Mouse (Mus musculus) layer of hippocampus, adult 8-10 months (tissue): ENCODE measurements at regions not wholly inside any gene's neighbourhood (a gene's known extent, or its start where the extent isn't known, plus 50 kb on each side); places are given as distances from the start of the nearest gene placed in this dataset.
"Not testable (repeated sequence)": the region's sequence is repeated elsewhere in the genome, so short reads cannot be mapped to it uniquely, and the experiment has no call there.

Source experiments
- DNase-seq, 2 experiments: peaks; one replicate each; pipeline ENCODE4 v3.0.0; 2022; ENCODE audit warnings: low spot score in 2 of 2

GRCm38 (mm10) chr6:37747793-37748192 lies 122.8 kb upstream of the Trim24 start:
- DNase-seq: not testable (repeated sequence)

- no peak for DNase-seq
Measured at GRCm38 (mm10) chr6:37748296-37748980, 122.2 kb upstream of the Trim24 start.

- DNase-seq: no peak
Measured at GRCm38 (mm10) chr6:37749016-37749415, 121.6 kb upstream of the Trim24 start.

GRCm38 (mm10) chr6:37750271-37750670 lies 120.3 kb upstream of the Trim24 start:
- DNase-seq: no peak

DNA sequence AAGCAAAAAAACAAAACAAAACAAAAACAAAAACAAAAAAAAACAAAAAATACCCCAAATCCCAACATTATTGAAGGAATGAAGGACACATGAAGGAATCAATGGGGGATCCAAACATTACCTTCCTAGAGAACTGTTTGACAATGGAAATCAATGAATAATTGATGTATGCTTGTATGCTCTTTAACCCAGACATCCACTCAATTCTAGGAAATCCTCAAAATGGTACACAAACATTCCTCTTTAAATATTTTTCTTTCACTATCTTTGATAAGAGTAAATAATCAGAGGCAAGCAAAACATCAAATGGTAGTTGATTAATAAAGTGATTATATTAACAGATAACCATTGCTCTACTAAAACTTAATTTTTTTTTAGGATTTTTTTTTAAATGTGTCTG lies 118.9 kb upstream of the Trim24 start:
- DNase-seq: no peak

DNA sequence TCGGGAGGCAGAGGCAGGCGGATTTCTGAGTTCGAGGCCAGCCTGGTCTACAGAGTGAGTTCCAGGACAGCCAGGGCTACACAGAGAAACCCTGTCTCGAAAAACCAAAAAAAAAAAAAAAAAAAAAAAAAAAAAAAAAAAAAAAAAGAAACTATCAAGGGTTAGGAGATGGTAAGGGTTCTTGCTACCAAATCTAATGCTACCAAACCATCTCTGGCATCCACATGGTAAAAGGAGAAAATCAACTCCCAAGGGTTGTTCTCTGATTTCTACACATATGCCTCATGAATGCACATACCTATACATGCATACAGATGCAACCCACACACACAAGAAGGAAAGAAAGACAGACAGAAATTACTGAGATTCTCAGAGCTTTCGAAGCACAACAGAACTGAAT lies 109.6 kb upstream of the Trim24 start:
- DNase-seq: not testable (repeated sequence)

DNA sequence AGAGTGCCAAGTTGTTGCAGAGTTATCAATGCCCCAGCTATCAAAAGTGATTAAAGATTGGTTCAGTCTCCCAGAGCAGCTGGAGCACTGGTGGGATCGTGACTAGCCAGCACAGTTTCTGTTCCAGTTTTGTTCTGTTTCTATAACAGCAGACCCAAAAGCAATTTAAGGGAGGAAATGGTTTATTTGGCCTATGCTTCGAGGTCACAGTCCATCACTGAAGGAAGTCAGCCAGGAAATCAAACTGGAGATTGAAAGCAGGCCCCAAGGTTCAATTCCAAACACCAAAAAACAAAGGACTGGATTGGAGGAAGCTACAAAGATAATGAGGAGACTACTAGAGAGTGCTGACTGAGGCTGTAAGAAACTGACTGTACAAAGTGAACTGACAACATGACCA lies 107.6 kb upstream of the Trim24 start:
- DNase-seq: no peak

GRCm38 (mm10) chr6:37767690-37768089 lies 102.9 kb upstream of the Trim24 start:
- DNase-seq: no peak

GRCm38 (mm10) chr6:37773294-37773693 lies 97.3 kb upstream of the Trim24 start:
- DNase-seq: no peak

- DNase-seq: no peak
Measured at GRCm38 (mm10) chr6:37775151-37775550, 95.5 kb upstream of the Trim24 start.

DNA sequence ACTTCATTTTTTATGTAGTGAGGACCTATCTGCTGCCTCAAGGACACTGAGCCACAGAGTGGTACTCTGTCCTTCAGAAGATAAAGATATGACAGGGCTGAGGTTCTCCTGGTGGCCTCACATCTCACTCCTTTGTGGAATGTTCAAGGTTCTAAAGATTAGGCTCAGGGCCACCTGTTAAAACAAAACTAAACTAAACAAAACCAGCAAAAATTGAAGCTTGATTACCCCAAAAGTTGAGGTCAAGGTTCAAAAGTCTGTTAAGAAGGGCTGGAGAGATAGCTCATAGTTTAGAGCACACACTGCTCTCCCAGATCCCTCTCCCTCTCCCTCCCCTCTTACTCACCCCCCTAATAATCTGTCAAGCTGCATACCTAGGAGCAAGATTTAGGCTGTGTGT lies 90.7 kb upstream of the Trim24 start:
- DNase-seq: no peak

- no peak for DNase-seq
Measured at GRCm38 (mm10) chr6:37781894-37782293, 88.7 kb upstream of the Trim24 start.

DNA sequence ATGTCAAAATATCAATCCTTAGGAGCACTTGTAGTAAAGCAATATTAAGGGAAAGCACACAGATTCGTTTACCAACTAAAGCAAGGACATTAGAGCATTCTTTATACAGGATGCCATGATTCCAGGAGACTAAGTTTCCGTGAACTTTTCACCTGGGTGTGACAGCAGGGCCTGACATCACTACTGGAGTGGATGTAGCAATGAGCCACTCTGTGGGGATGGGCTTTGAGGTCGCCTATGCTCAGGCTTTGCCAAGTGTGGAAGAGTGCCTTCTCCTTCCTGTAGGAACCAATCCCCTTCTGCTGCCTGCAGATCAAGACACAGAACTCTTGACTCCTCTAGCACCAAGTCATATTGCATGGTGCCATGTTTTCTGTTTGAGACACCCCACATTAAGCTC lies 85.3 kb upstream of the Trim24 start:
- not testable (repeated sequence) for DNase-seq

- no peak for DNase-seq
Measured at GRCm38 (mm10) chr6:37785741-37786140, 84.9 kb upstream of the Trim24 start.

- DNase-seq: not testable (repeated sequence)
Measured at GRCm38 (mm10) chr6:37787858-37788257, 82.8 kb upstream of the Trim24 start.

DNA sequence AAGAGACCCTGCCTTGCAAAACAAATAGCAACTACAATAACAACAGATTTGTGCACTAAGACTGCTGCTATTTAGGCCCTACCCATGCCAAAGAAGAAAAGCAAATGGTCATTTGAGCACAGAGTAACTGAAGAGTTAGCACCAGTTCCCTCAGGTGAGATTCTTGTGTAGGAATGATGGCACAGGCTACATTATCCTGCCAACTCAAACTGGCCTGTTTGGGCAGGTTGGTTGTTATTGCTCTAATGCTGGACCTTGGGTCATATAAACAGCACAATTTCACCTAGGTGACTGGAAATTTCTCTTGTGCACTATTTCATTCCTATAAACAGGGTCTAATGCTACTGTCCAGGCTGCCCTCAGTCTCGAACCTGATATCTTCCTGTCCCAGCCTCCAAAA lies 79.7 kb upstream of the Trim24 start:
- DNase-seq: no peak

DNA sequence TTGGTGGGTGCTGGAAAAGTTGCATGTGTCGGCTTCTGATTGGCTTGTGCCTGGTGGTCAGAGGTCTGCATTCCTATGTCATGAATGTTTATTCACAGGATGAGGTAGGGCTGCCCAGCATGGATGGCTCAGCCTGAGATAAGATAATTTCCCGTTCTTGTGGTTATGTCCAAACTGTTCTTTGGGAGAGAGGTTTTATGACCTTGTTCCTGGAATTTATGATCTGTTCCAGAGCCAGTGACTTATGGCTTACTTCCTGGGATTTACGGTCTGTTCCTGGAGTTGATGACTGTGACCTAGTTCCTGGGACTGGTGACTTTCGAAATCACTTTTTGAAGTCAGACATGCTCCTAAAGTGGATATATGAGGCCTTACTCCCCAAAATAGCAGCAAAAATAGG lies 76.4 kb upstream of the Trim24 start:
- no peak for DNase-seq

- DNase-seq: no peak
Measured at GRCm38 (mm10) chr6:37795001-37795400, 75.6 kb upstream of the Trim24 start.

GRCm38 (mm10) chr6:37803231-37803630 lies 67.4 kb upstream of the Trim24 start:
- DNase-seq: no peak

GRCm38 (mm10) chr6:37805896-37806295 lies 64.7 kb upstream of the Trim24 start:
- DNase-seq: not testable (repeated sequence)

DNA sequence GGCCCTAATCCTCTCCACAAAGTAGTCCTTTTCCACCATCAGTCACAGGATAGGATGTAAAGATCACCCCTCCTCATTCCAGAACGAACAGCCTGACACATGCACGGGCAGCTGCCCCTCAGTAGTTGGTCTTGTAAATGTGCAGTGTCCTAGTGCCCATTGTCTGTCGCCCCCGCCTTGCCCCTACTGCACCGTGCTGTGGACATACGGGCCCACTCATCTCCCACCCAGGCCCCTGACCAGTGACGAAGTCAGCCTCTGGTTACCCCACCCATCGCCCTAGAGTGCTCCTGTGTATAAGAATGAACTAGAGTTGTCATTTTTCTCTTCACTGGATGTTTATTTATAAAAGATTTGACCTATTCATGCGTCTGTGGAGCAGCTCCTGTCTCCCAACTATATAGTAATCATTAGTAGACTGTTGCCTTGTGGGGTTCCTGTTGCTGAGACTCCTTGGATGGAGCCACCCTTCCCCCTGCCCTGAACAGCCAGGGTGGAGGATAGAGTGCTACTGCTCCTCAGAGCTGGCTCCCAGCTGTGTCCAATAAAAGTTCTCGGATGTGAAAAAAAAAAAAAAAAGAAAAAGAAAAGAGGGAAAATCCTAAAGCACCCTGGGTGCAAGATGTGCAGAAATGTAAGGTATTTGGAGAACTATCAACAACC lies 64.0 kb upstream of the Trim24 start:
- DNase-seq: not testable (repeated sequence)

DNA sequence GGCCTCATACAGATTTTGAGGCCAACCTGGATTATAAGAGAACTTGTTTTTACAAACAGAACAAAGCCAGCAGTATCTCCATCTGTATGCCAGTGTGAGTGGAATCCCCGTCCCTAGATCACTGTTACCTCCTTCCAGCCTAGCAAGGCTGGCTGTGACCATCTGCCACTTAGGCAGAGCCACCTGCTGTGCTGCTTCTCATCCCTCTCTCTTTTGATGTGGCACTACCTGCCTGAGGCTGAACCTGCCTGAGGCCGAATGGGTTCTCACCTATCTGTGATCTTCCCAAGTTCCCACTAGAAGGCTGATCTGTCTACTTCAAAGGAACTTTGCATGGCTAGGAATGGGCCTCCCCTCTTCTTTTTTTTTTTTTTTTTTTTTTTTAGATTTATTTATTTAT lies 55.4 kb upstream of the Trim24 start:
- not testable (repeated sequence) for DNase-seq
